Mouse (Mus musculus): ENCODE measurements at regions not wholly inside any gene's neighbourhood (a gene's known extent, or its start where the extent isn't known, plus 50 kb on each side); places are given as distances from the start of the nearest gene placed in this dataset.
A peak's percentile ranks its signal among the peaks of the same experiment; 100 is the strongest.

DNA sequence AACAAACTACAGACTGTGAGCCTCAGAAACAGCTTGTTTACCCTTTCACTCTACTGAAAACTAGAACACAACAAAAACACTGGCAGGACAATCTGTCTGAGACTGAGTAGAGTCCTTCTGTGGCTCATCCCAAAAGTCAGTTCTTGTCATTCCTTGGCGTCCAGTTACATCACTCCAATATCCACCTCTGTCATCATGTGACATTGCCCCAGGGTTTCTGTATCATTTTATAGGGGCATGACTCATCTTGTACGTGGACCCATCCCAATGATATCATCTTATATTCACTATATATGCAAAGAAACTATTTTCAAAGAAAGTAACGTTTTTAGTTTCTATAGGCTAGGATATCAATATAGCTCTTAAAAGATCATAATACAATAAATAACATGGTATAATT, 152.3 kb downstream of the Dkk2 start:
- DNase-seq: no peak

DNA sequence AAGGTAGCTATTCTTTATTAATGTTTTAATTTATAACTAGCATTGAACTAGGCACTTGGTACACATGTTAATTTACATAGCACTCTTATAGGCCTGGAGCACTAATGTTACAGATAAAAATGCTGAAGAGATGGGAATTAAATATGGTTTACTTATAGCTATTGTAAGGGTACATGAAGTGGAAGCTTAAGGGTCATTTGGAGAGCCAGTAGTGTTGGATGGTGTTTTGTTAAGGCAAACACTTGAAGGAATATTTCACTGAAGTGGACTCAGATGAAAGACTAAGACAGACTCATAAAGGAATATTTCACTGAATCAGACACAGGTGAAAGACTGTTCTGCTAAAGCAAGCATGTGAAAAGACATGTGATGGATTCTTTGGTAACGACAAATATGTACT, 172.7 kb downstream of the Dkk2 start:
- no peak for DNase-seq

DNA sequence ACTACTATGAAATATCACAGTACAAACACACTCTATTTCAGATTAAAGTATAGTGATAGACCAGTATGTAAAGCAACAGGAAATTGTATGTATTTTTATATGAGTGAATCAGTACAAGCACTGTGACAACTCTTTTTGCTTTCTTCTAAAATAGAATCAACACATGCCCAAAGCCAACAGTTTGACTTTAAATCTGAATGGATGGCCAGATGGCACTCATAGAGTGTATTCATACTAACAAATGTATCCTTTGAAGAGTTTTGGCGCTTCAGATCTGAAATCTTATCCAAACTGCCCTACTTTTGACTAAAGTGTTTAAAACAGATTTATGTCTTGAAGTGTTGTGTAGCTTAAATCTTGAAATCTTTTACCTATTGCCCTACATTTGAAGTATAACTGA, 184.5 kb downstream of the Dkk2 start:
- DNase-seq: no peak

DNA sequence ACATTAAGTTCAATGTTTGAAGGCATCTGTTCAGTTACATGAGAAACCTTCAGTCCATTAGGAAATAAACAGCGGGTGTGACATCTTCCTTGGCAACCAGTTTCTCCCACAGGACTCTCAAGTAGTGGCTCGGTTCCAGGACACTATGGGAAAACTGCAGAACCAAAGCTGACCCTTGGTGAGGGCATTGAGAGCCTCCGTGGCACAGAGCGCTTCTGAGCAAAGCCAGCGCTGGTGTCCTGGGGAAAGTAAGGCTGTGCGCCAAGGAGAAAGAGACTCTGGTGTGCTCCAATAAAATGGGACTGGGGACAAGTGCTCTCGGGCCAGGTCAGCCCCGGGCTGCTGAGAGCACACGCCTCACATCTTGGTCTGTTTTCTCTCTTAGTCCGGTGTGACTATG, 189.7 kb downstream of the Dkk2 start:
- peak; percentile 63 to 81 for DNase-seq

DNA sequence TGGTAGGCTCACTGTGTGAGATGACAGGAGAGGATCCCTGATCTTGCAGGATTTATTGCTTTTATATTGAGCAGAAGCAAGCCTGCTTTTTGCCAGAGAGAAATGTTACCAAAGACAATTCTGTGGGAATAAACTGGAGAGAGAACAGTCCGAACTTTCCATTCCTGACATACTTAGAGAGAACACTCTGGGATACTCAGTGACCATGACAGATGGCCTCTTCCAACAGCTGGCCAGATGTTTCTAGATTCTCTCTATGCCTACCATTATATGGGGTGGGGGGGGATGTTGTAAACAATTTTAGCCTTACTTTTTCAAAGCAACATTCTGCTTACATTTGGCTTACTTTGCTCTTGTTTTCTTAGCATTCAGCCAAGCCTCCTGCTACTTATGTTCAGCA, 192.7 kb downstream of the Dkk2 start:
- DNase-seq: no peak

DNA sequence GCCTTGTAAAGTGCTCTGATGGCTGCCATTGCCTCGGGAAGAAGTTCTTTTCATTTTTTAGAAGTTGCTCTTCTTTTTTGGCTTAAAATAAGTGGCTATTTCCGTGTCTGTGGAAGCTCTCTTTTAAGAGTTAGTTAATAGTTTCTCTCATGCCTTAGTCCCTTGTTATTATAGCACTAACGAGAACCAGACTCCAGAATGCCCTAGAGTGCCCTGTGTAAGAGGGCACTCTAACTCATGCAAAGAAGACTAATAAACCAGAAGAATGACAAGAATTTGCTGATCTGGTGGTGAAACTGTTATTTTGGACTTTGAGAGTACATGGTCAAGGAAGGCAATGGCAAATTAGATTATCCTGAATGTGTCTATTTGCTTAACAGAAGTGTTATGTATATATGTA, 202.6 kb downstream of the Dkk2 start:
- no peak for DNase-seq

DNA sequence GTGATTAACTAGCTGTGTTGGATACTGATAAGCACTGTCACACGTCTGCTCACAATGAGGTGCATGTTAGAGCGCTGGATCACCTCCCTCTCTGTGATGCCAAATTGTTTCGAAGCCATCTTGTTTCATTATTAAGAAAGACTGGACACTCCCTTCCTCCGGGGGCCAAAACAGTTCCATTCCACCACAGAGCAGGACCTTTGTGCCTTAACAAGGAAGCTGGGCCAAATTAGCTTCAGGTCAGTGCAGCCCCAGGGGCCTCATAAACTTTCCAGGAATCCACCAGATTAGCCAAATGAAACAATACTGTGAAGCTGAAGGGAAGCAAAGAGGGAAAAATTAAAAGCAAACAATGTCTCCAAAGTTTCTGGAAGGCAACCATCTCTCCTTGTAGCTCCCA, 241.9 kb downstream of the Dkk2 start:
- DNase-seq: no peak

DNA sequence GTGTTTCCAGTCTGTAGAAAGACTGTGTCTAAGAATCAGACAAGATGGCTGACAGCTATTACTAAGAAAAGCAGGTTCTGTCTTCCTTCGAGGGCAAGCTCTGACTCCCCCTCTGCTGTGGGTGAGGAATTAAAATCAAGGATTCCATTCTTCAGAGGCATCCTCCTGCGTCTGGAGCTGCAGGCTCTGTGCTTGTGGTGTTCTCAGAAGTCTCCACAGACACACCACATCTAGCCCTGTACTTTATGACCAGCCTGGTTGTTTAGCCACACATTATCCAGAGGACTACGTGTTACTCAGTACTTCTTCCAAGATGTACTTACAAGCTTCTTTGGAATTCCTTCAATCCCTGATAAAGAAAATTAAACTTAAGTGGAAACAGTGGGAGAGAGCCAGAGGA, 258.5 kb downstream of the Dkk2 start:
- DNase-seq: no peak

DNA sequence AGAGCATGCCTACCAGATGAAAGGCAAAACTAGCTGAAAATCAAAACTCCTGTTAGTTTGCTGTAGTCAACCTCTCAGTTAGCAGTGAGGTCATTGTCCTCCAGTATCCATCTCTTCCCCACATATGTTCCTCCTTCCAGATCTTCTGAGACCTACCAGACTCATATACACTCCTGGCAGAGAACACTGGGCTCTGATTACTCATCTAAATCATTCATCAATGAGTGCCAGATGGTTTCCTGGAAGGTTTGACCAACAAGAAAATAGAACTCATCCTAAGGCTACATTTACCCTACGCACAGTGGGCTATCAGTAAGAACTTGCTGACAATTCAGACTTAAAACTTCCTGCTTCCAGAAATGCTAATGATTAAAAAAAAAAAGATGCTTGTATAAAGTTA, 260.8 kb downstream of the Dkk2 start:
- no peak for DNase-seq

DNA sequence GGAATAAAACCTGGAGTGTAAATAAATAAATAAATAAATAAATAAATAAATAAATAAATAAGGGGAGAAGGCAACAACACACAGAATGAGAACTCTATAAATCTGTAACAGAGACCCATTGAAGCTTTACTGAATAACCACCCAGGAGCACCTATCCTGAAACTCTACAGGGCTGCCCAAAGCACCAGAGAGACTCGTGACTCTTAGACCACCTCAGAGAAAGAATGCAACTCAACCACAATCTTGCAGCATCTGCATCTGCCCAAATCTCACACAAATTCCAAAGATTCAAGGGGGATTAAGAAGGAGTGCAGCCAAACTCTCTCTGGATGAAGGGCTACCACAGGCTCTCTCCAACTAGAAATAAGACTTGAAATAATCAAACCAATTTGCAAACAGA, 264.5 kb downstream of the Dkk2 start:
- no peak for DNase-seq

DNA sequence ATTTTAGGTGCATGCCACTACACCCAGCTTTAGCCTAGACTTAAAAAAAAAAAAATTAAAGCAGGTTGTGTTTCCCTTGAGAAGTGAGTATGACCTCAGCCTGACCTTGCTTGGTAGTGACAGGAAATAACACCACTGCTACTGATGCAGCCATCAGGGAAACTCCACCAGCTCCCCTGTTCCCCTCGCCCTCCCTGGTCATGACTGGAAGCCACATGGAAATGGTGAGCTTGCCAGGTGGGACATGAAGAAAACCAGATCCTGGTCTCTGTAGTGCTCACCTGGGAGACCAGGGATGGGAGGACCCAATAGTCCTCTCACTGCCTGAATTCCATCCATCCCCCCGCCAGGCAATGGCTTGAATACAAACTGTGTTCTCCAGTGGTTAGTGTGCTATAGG, 268.1 kb downstream of the Dkk2 start:
- DNase-seq: no peak

DNA sequence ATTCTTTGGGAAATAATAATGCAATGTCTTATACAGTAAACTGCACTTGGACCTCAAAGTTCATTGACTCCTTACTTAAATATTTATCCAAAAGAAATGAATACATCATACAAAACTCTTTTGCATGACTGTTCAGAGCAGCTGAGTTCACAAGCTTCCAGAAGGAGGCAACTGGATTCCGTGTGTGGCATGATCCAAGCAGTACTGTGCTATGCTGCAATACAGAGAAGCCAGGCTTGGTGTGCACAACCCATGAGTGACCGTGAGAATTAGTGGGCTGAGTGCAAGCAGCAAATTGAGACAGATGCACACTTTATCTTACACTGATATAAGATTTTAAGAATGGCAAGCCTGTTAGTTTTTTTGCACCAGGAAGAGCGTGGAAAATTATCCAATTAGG, 270.0 kb upstream of the Gimd1 start:
- DNase-seq: no peak

DNA sequence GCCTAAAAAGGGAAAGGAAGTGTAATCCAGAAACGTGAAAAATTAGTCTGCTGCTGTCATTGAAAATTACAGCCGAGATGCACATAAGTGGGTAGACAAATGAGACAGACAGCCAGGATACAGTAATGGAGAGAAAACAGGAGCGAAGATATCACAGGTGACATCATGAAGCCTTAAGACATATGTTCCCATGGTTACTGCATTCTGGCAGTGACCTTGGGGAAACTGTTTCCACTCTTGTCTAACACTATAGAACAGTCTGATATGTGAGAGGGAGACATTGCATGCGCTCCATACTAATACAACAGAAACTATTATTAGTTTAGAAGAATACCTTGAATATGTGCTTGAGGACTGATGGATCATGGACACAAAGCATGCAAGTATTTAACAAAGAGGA, 254.0 kb upstream of the Gimd1 start:
- no peak for DNase-seq

DNA sequence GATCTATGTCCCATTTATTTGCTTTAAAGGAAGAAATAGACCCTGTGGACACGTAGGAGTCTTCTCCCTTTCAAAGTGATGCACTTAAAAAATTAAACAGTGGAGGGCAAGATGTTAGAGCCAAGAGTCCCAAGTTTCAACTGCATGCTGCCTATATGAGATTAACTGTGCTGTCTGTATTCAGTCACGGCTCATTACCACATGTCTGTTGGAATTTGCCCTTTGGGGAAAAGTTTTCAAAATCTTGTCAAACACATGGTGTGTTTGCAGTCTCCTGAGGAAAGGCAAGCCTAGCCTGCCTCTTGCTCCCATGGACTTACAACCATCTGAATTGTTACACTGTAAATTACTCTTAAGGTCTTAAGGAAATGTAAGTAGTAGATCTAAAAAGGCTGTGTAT, 211.9 kb upstream of the Gimd1 start:
- no peak for DNase-seq

DNA sequence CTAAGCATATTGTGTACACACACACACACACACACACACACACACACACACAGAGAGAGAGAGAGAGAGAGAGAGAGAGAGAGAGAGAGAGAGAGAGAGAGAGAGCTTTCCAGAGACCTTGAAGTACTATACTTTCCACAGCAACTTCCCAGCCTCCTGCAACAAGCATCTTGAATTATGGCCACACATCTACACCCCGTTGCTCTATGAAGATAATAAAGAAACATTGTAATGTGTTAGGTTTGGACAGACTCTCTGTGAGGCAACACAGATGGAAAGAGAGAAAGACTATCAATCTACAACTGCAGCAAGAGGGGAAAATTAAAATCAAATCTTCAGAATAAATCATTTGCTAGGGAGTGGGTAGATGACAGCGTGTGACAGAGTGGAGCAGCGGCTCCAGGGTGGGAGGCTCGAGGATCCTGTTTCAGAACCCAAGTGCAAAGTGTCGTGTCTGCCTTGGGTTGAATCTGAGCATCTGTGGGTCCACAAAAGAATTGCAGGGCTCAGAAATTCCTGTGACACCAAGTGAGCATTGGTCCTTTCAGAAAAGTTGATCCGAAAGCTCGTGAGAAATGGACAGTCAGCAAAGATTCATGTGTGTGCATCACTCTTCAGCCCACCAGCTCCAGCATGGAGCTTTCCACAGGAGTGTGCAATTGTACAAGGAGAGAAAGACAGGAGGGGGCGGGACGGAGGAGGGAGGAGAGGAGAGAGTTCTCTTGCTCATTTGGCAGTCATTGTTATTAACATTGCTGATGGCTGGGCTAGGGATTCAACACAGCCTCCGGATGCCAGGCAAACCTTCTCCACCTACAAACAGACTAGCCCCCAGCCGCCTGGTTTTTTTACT, 203.6 kb upstream of the Gimd1 start:
- DNase-seq: no peak

DNA sequence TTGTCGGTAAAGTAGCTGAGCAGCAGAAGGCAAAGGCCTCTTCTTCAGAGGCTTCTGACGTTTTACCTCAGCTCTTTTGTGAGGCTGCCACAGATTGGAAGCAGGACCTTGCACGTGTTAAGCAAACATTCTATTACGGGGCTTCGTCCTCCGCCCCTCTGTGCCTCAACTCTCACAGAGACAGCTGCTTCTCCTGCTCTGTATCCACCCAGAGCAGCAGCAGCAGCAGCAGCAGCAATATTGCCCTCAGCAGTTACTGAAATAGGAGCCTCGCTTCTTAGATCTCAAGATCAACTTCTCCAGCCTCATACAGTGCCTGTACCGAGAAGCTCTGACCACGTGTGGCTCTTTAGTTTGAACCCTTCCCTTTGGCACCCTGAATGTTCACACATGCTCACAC, 202.4 kb upstream of the Gimd1 start:
- DNase-seq: no peak

DNA sequence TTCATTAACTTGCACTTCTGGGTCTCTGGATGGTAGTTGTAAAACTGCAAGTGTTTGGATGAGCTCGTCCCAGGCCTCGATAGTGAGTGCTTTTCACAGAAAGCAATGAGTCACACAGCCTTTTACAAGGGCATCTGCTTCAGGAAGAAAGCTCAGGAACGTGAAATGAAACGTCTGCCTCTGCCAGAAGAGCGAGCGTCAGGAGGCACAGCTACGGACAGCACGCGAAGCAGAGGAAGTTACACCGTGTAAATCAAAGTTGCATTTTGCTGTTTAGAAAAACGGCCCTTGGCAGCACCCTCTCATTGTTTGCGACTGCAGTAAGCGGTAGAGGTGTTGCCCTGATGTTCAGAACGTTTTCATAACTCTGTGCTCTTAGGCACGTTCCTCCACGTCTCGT, 201.5 kb upstream of the Gimd1 start:
- DNase-seq: no peak

DNA sequence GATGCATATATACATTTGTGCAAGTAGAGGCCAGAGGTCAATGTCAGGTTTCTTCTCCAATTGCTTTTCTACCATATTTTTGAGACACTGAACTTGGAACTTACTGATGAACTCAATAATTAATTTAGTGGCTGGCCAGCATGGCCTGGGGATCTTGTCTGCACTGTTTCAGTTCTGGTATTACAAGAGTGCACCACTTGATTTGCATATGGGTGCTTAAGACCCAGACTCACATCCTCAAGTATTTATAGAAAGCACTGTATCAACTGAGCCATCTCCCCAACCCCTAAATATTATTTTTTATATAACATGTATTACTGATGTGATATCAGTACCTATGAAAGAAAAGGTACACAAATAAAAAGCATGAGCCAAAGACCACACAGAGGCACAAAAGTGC, 197.8 kb upstream of the Gimd1 start:
- no peak for DNase-seq

DNA sequence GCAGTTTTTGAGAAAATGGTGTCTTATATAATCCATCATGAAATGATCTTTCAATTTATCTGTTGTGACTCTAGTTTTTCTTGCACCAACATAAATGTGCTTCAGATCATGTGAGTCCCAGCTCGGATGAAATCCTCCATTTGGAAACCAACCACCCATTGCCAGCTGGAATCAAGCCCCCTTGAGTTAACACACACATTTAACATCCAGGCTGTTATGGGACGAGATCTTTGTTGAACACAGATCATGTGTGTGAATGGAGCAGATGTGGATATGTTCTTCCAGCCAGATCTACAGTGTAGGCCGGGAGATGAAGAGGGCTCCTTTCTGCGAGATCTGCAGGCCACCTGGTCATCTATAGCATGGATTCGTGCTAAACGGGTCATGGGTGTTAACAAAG, 188.4 kb upstream of the Gimd1 start:
- no peak for DNase-seq

DNA sequence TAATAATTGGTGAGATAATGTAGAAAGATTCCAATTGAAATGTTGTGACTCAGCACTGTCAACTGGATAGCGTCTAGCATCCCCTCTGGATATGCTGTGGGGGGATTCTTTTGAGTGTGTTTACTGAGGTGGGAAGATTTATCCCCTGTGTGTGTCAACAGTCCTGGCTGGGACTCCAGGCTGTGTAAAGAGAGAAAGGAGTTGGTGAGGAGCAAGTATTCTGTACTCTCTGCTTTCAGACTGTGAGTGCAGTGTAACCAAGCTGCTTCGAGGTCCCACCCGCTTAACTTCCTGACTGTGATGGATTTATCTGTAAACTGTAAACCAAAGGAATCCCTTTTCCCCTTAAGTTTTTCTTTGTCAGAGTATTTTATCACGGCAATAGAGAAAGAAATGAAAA, 175.7 kb upstream of the Gimd1 start:
- DNase-seq: no peak

DNA sequence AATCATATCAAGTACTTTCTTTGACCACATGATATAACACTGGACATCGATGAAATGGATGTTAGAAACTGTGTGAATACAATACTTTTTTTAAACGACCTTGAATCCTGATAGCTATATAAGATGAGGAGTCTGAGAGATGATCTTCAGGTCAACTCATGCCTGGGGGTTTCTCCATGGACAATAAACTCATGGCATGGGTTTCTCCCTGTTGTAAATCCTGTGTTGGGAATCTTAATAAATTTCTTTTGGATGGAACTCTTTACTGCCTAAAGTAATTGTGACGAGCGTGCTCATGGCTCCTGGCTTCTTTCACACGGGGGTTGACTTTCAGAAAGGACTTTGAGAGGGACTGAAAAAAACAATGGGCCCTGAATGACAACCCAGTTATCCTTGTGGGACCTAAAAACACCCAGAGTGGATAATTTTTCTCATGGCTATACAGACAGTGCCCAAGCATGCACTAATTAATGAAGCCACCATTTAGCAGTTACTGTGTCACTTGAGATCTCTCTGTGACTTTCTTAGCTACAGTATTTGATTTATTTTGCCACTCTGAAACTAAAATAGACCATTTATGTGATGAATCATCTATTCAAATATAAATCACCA, 167.2 kb upstream of the Gimd1 start:
- DNase-seq: no peak

DNA sequence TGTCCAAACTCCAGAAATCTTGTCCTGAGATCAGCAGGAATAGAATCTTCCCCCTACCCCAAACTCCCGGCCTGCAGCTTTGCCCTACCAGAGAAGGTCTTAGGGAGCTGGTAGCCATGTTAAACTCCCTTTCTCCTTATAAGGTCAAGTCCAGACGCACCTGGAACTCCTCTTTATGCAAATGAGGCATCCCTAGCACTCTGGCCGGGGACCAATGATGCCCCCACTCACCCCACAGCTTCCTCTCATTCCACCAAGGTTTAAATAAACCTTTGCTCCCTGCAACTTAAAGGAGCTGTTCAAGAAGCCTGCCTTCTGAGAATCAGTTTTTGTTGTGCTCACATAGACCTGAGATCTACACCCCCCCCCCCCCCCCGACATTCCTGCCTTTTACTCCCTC, 158.6 kb upstream of the Gimd1 start:
- DNase-seq: no peak

DNA sequence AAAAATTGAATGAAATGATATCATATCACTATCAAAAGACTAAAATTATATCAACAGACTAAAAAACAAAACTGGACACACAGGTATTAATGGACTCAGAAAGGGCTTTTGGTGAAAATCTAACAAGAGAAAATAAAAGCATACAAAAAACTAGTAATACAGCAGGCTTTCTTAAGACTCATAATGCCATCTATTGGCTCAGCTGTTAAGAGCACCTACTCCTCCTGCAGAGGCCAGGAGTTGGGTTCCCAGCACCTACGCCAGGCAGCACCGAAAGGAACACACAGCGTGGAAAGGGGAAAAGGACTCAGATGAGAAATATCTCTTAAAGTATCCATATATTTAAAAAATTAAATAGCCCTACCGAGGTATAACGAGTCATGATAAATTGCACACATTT, 151.9 kb upstream of the Gimd1 start:
- DNase-seq: no peak

DNA sequence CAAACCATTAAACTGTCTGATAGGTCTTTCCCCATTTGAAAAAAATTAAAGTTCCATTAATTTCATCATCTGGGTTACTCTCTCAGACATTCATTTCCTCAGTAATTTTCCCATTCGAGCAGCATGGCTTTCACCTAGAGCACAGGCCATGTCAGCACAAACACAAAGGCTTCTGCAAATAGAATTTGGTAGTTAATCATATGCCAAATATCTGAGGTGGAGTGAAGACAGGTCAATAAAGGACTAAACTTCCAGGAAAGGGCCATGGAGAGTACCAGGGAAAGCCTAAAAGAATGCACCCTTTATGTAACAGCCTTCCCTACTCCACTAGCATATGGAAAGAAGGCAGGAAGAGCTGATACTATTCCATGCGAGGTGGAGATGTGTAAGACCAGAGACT, 150.3 kb upstream of the Gimd1 start:
- DNase-seq: no peak

DNA sequence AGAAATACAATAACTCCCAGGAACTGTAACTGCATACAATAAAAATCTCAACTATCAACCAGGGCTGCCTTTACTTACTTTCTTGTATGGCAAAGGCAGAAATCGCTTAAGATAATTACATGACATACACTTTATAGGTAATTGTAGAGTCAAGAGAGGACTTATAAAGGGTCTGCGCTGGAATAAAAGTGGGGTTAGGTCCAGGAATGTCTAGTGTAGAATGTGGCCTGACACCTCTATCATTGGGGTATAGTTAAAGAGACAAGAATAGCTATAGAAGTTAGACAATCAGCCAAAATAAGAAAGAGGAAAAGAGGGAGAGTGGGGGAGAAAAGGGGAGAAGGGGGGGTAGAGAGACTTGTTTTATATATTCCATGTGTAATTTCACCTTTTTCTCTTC, 144.8 kb upstream of the Gimd1 start:
- no peak for DNase-seq
